Comparison of ENCODE assay signal across 22 mouse cellular contexts in genomic region chr13:38544769-38545445, GRCm38 (mm10). TPM values are rescaled to one million over a fixed set of nuclear protein-coding genes. Genes with fewer than 3 reads are reported as not detected.
DNase-seq lines count a peak whose midpoint lies in the region; ATAC-seq and TF ChIP-seq lines count a peak whose summit lies in the region.
"Had no signal": no experiment of that assay in that cellular context is flagged by ENCODE, and none has a peak within 500 bp of the region (broad histone marks: within the 10 kb centered on the region; RNA-seq: fewer than 3 reads in every experiment).

No protein-coding gene starts in this region.

- TF ChIP-seq POLR2A in CH12.LX (IDR thresholded peaks at IDR 0.05; ENCODE audit: low read depth, low read length): no peak

- H3K4me3 ChIP-seq in gastrocnemius, adult 2 months: no peak overlapping the region
- no peak overlapping the region for H3K4me3 ChIP-seq in heart, embryonic 10.5 days
- no peak overlapping the region for H3K4me3 ChIP-seq in lung, postnatal 0 days (ENCODE audit: low read depth, low read length)
- H3K4me3 ChIP-seq in CH12.LX (replicated peaks in 1 of 3; ENCODE audit: low read depth in 2 of 3, low read length in 2 of 3, poor library complexity in 1 of 3): no peak overlapping the region
- H3K4me3 ChIP-seq: embryonic facial prominence, embryonic 13.5 days; embryonic facial prominence, embryonic 15.5 days; erythroblast, embryonic 14.5 days; forebrain, embryonic 10.5 days; forebrain, embryonic 12.5 days had no signal

- no peaks in the 10 kb centered on the region for H3K27me3 ChIP-seq in heart, embryonic 10.5 days (ENCODE audit: insufficient read depth, poor library complexity, severe bottlenecking)
- no peaks in the 10 kb centered on the region for H3K27me3 ChIP-seq in lung, postnatal 0 days (replicated peaks; ENCODE audit: insufficient read depth, low read length)
- no peaks in the 10 kb centered on the region for H3K27me3 ChIP-seq in CH12.LX (replicated peaks)
- H3K27me3 ChIP-seq: embryonic facial prominence, embryonic 13.5 days; embryonic facial prominence, embryonic 15.5 days; forebrain, embryonic 12.5 days had no signal

- H3K9me3 ChIP-seq in heart, embryonic 10.5 days: no peaks in the 10 kb centered on the region
- H3K9me3 ChIP-seq in lung, postnatal 0 days (ENCODE audit: low read length): no peaks in the 10 kb centered on the region
- H3K9me3 ChIP-seq in CH12.LX (replicated peaks; ENCODE audit: low read length): peaks cover 2% of the 10 kb centered on the region
- H3K9me3 ChIP-seq: embryonic facial prominence, embryonic 13.5 days; embryonic facial prominence, embryonic 15.5 days; forebrain, embryonic 10.5 days; forebrain, embryonic 12.5 days had no signal

- intact Hi-C loops in gastrocnemius, adult 2 months (cut with DNase I): no loop called here
- intact Hi-C loops in heart, postnatal 10 days (cut with DNase I): no loop called here

- peak overlapping the region; percentile 84 for H3K27ac ChIP-seq in gastrocnemius, adult 2 months
- no peak overlapping the region for H3K27ac ChIP-seq in heart, embryonic 10.5 days
- H3K27ac ChIP-seq in lung, postnatal 0 days (ENCODE audit: low read length): peak overlapping the region; percentile 63
- H3K27ac ChIP-seq in CH12.LX (ENCODE audit: insufficient read depth, low read depth): no peak overlapping the region
- H3K27ac ChIP-seq: embryonic facial prominence, embryonic 13.5 days; embryonic facial prominence, embryonic 15.5 days; forebrain, embryonic 10.5 days; forebrain, embryonic 12.5 days had no signal

- 0 out of 2 replicates have a peak, but pooled peaks have one; percentile 11 for TF ChIP-seq EP300 in lung, postnatal 0 days (IDR thresholded peaks at IDR 0.05)
- TF ChIP-seq EP300 in CH12.LX (IDR thresholded peaks at IDR 0.05; ENCODE audit: low read length): 0 out of 2 replicates have a peak, but pooled peaks have one; percentile 19

- H3K36me3 ChIP-seq in heart, embryonic 10.5 days: no peaks in the 10 kb centered on the region
- H3K36me3 ChIP-seq in lung, postnatal 0 days (ENCODE audit: insufficient read depth, low read length): no peaks in the 10 kb centered on the region
- no peaks in the 10 kb centered on the region for H3K36me3 ChIP-seq in CH12.LX (replicated peaks in 1 of 2; ENCODE audit: control insufficient read depth in 1 of 2, insufficient read depth in 1 of 2, low read length in 1 of 2)
- H3K36me3 ChIP-seq: embryonic facial prominence, embryonic 13.5 days; embryonic facial prominence, embryonic 15.5 days; forebrain, embryonic 10.5 days; forebrain, embryonic 12.5 days had no signal

- DNase-seq in gastrocnemius, adult 2 months: no peak
- DNase-seq in gastrocnemius, postnatal 10 days: no peak
- DNase-seq in heart, embryonic 10.5 days (ENCODE audit: low spot score): peak; percentile 63
- no peak for DNase-seq in heart, postnatal 10 days
- DNase-seq in lung, postnatal 0 days (ENCODE audit: low spot score): peak; percentile 41
- no peak for DNase-seq in lung, postnatal 14 days
- no peak for DNase-seq in CH12.LX (ENCODE audit: extremely low read depth)
- DNase-seq in thymus, postnatal 0 days (ENCODE audit: low spot score): no peak
- DNase-seq: B cell, adult 2 months; cerebellum, adult 11 months; cerebellum, adult 8-10 months; cerebellum, adult 9-11 months; cerebellum, postnatal 14 days; cerebellum, postnatal 36 days; embryo, embryonic 11 days had no signal

- dilution Hi-C loops in CH12.LX (cut with MboI; ENCODE audit: extremely low pct_ligation_motif_present, extremely low pct_unique_long_range_greater_than_20kb, low sequenced_read_pairs): no loop called here

- ATAC-seq in lung, postnatal 0 days: peak; percentile 73
- ATAC-seq: CD4-positive, CD25-positive, alpha-beta regulatory T cell, adult 4 months; forebrain, embryonic 14.5 days had no signal

- no peak overlapping the region for H3K9ac ChIP-seq in lung, postnatal 0 days (replicated peaks; ENCODE audit: low read depth)
- no peak overlapping the region for H3K9ac ChIP-seq in CH12.LX (ENCODE audit: insufficient read depth, low read depth)
- H3K9ac ChIP-seq: embryonic facial prominence, embryonic 13.5 days; embryonic facial prominence, embryonic 15.5 days; forebrain, embryonic 12.5 days had no signal

- TF ChIP-seq CTCF in gastrocnemius, adult 2 months (IDR thresholded peaks at IDR 0.05): no peak
- no peak for TF ChIP-seq CTCF in lung, postnatal 0 days (IDR thresholded peaks at IDR 0.05)
- no peak for TF ChIP-seq CTCF in CH12.LX (conservative IDR thresholded peaks at IDR 0.05 in 1 of 2, IDR thresholded peaks at IDR 0.05 in 1 of 2; ENCODE audit: low read depth in 2 of 2, low read length in 2 of 2)

- no peak for TF ChIP-seq RAD21 in CH12.LX (IDR thresholded peaks at IDR 0.05; ENCODE audit: low read depth, low read length)

- no peak overlapping the region for H3K4me2 ChIP-seq in lung, postnatal 0 days (replicated peaks; ENCODE audit: low read depth, low read length)
- no peak overlapping the region for H3K4me2 ChIP-seq in CH12.LX (ENCODE audit: insufficient read depth, low read depth, poor library complexity, severe bottlenecking)
- H3K4me2 ChIP-seq: embryonic facial prominence, embryonic 13.5 days; embryonic facial prominence, embryonic 15.5 days; forebrain, embryonic 12.5 days had no signal

- WGBS in heart, embryonic 10.5 days: 83% methylated on average over 8 of the region's 8 CpGs
- WGBS in lung, postnatal 0 days: 66% methylated on average over 8 of the region's 8 CpGs

- H3K79me2 ChIP-seq in CH12.LX (replicated peaks; ENCODE audit: control insufficient read depth, extremely low read depth, insufficient read depth, poor library complexity, severe bottlenecking): no peaks in the 10 kb centered on the region

- no peaks in the 10 kb centered on the region for H3K4me1 ChIP-seq in heart, embryonic 10.5 days
- peaks cover 4% of the 10 kb centered on the region; the same call in 1 of the 2 replicates for H3K4me1 ChIP-seq in lung, postnatal 0 days (ENCODE audit: insufficient read depth, low read depth, low read length)
- peaks cover 18 to 50% of the 10 kb centered on the region in 2 experiments for H3K4me1 ChIP-seq in CH12.LX (ENCODE audit: control insufficient read depth in 1 of 2, insufficient read depth in 2 of 2)
- H3K4me1 ChIP-seq: embryonic facial prominence, embryonic 13.5 days; embryonic facial prominence, embryonic 15.5 days; forebrain, embryonic 10.5 days; forebrain, embryonic 12.5 days had no signal

- in situ Hi-C loops in CH12.LX (cut with MboI; ENCODE audit: low pct_ligation_motif_present, low pct_unique_long_range_greater_than_20kb, low sequenced_read_pairs): no loop called here

TF ChIP-seq in CH12.LX, 34 proteins besides CTCF, POLR2A, EP300 and RAD21:
- TF ChIP-seq ZMIZ1 (IDR thresholded peaks at IDR 0.05; ENCODE audit: low read depth, low read length) (no peak), CHD2 (IDR thresholded peaks at IDR 0.05; ENCODE audit: low read length) (no peak), ZC3H11A (IDR thresholded peaks at IDR 0.05; ENCODE audit: low read depth, low read length) (no peak), SMC3 (IDR thresholded peaks at IDR 0.05; ENCODE audit: low read depth, low read length) (no peak), ZKSCAN1 (IDR thresholded peaks at IDR 0.05; ENCODE audit: borderline replicate concordance, low read depth, low read length) (no peak), UBTF (IDR thresholded peaks at IDR 0.05; ENCODE audit: low read depth, low read length) (no peak), MYC (IDR thresholded peaks at IDR 0.05; ENCODE audit: low read depth, low read length) (no peak), ETS1 (conservative IDR thresholded peaks at IDR 0.05; ENCODE audit: low read depth, low read length) (peak; percentile 24; the same call in 1 of the 2 replicates), ZNF384 (IDR thresholded peaks at IDR 0.05; ENCODE audit: low read depth, low read length) (peak; percentile 50), PAX5 (IDR thresholded peaks at IDR 0.05; ENCODE audit: low read length) (no peak), NRF1 (IDR thresholded peaks at IDR 0.05; ENCODE audit: low read depth, low read length) (no peak), TBP (conservative IDR thresholded peaks at IDR 0.05; ENCODE audit: low read depth, low read length) (no peak), KAT2A (IDR thresholded peaks at IDR 0.05; ENCODE audit: insufficient replicate concordance, low read length) (no peak)
TF ChIP-seq in CH12.LX: peak in this region for 2.

RNA-seq across cellular contexts. Expression of gene Txndc5, which starts 16.3 kb away (rescaled TPM):
- 10 to 100 TPM; 22.1 to 35.0 TPM for total RNA-seq in gastrocnemius, adult 2 months (2021)
- total RNA-seq in gastrocnemius, postnatal 10 days (2021): 10 to 100 TPM; 61.9 to 76.3 TPM
- 242 and 256 TPM in 2 replicates for polyA plus RNA-seq in heart, embryonic 10.5 days (2016; fragmentation: Nextera tagmentation; extraction: Ambion mirVana)
- 10 to 100 TPM; 68.5 to 71.9 TPM for total RNA-seq in heart, postnatal 10 days (2021)
- polyA plus RNA-seq in lung, postnatal 0 days (2015; fragmentation: Nextera tagmentation; extraction: Ambion mirVana): 145 and 151 TPM in 2 replicates
- total RNA-seq in CH12.LX (2012; rRNA removed) (131 and 171 TPM in 2 replicates), CH12.LX (2014; rRNA removed) (111 and 120 TPM in 2 replicates)
- 145 and 155 TPM in 2 replicates for polyA plus RNA-seq in CH12.LX (2012; ENCODE audit: insufficient read length, low read depth)
- polyA plus RNA-seq in thymus, postnatal 0 days (2015; fragmentation: Nextera tagmentation; extraction: Ambion mirVana): 53.4 and 53.7 TPM in 2 replicates

Comparison
In these comparisons a context has a peak if more than half of its experiments do, and no peak if none do; other contexts are left out.
1. DNase-seq: peak in heart, embryonic 10.5 days (single experiment) and lung, postnatal 0 days (single experiment); none in gastrocnemius, adult 2 months (single experiment), gastrocnemius, postnatal 10 days (single experiment), heart, postnatal 10 days (0 of 2), lung, postnatal 14 days (single experiment), CH12.LX (single experiment) and thymus, postnatal 0 days (single experiment).
2. H3K27ac ChIP-seq: peak in gastrocnemius, adult 2 months (single experiment) and lung, postnatal 0 days (single experiment); none in heart, embryonic 10.5 days (single experiment) and CH12.LX (single experiment).